Mouse (Mus musculus) embryonic facial prominence, embryonic 11.5 days (tissue): ENCODE data around the gene Piwil1. TPM values are rescaled to one million over a fixed set of nuclear protein-coding genes. Genes with fewer than 3 reads are reported as not detected.
A peak's percentile ranks its signal among the peaks of the same experiment; 100 is the strongest.

Experiments used
- ATAC-seq: fragments of 200-750 bp; cut with Nextera tagmentation; replicated peaks from 2 replicates; pipeline ENCODE4 v1.8.0; 2017; ENCODE audit warnings: low read depth; ENCODE audit not compliant: insufficient number of reproducible peaks, low FRiP score, low TSS enrichment
- DNase-seq: peaks from one replicate; pipeline ENCODE4 v3.0.0-alpha.2; 2015; ENCODE audit warnings: low spot score
- H3K27ac ChIP-seq: fragments of 300-500 bp; sonication (generic); replicated peaks from 2 replicates; pipeline ENCODE4 v1.5.1; 2014; ENCODE audit warnings: mild to moderate bottlenecking, low read depth, low read length, control low read depth
- H3K27me3 ChIP-seq: fragments of 300-500 bp; sonication (generic); 2 replicates; pipeline ENCODE4 v1.6.1; 2014; ENCODE audit warnings: mild to moderate bottlenecking, low read length, moderate library complexity, mixed read lengths; ENCODE audit not compliant: control insufficient read depth, insufficient read depth
- H3K36me3 ChIP-seq: fragments of 300-500 bp; sonication (generic); replicated peaks from 2 replicates; pipeline ENCODE4 v1.6.1; 2014; ENCODE audit warnings: low read depth, mild to moderate bottlenecking, low read length, moderate library complexity, mixed read lengths; ENCODE audit not compliant: control insufficient read depth, insufficient read depth
- H3K4me1 ChIP-seq: fragments of 300-500 bp; sonication (generic); 2 replicates; pipeline ENCODE4 v1.6.1; 2014; ENCODE audit warnings: low read length, mixed read lengths; ENCODE audit not compliant: control insufficient read depth, insufficient read depth
- H3K4me2 ChIP-seq: fragments of 300-500 bp; sonication (generic); 2 replicates; pipeline ENCODE4 v1.6.1; 2014; ENCODE audit warnings: low read depth, mild to moderate bottlenecking, control low read depth, low read length, moderate library complexity
- H3K4me3 ChIP-seq: fragments of 300-500 bp; sonication (generic); 2 replicates; pipeline ENCODE4 v1.5.1; 2014; ENCODE audit warnings: low read depth, low read length, control low read depth
- H3K9ac ChIP-seq: fragments of 300-500 bp; sonication (generic); replicated peaks from 2 replicates; pipeline ENCODE4 v1.6.1; 2014; ENCODE audit warnings: mild to moderate bottlenecking, control low read depth, low read length
- H3K9me3 ChIP-seq: fragments of 300-500 bp; sonication (generic); replicated peaks from 2 replicates; pipeline ENCODE4 v1.6.1; 2016; ENCODE audit warnings: mild to moderate bottlenecking, low read length, inconsistent platforms, mixed read lengths; ENCODE audit not compliant: control insufficient read depth
- WGBS: fragments of 180-500 bp; shearing (Covaris S2); extraction: QIAGEN DNeasy Blood & Tissue Kit; methylation state at CpG from one replicate; pipeline ENCODE4 v1.1.7; 2014; 5-methylcytosine and 5-hydroxymethylcytosine counted together
- polyA plus RNA-seq: library from polyadenylated mRNA; unstranded; fragments of >200 nt; fragmentation: Nextera tagmentation; extraction: Ambion mirVana; gene quantifications from 2 replicates; pipeline ENCODE4 v1.2.1, GENCODE M21; 2014

Piwil1 gene
- polyA plus RNA-seq, 1 experiment from 2014 or later: not detected

DNA sequence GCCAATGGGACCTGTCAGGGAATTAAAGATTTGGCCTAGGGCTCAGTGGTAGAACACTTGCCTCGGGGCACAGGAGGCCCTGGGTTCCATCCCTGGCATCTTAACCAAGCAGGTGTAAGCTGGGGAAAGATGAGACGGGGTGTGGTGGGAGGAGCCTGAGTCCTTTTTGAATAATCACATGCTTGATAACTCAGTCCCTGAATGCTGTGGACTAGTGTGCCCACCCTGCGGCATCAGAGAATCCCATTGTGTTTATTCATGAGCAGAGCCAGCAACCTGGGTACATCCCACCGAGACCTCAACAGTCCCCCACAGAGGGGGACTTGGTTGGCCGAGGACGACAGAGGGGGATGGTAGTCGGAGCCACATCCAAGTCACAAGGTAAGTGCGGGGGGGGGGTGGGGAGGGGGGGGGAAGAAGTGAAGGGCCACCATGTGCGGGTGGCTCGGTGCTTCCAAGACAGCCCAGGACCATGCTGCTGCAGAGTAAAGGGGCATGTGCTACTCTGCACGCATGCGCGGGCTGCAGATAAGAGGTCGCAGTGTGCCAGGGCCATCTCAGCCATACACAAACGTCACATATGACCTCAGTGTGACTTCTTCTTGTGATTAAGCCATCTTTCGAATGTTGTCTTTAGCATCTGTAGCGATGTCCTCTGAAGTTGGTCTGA, 37.0 kb downstream of the Piwil1 start:
- ATAC-seq: peak; percentile 80; the same call in 1 of the 2 replicates
- no peak for DNase-seq
- Histone ChIP-seq H3K36me3 (no peaks in the 10 kb centered on the region), H3K4me3 (no peak overlapping the region), H3K27me3 (no peaks in the 10 kb centered on the region; the same call in 1 of the 2 replicates), H3K4me1 (no peaks in the 10 kb centered on the region), H3K9ac (no peak overlapping the region), H3K27ac (no peak overlapping the region), H3K4me2 (no peak overlapping the region), H3K9me3 (no peaks in the 10 kb centered on the region)
- WGBS: 23% methylated on average over 16 of the region's 17 CpGs

DNA sequence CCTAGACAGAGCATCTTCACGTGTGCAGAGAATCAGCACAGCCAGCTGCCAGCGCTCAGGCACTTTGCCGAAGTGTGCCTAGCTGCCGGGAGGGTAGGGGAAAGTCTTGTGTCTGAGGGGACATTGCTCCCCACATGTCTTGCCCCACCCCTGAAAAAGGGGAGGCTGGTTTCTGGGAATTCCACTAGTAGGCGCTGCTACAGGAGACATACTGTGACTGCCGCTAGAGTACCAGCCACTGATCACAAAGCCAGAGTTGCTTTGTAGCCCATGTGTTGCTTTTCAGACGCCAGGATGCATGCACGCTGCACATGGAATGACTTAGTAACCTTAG, 37.5 kb downstream of the Piwil1 start:
- no peak overlapping the region for H3K4me3 ChIP-seq
- H3K36me3 ChIP-seq: no peaks in the 10 kb centered on the region
- H3K9ac ChIP-seq: no peak overlapping the region
- WGBS: 22% methylated on average over 8 of the region's 8 CpGs
- H3K27me3 ChIP-seq: no peaks in the 10 kb centered on the region; the same call in 1 of the 2 replicates
- H3K4me1 ChIP-seq: no peaks in the 10 kb centered on the region
- DNase-seq: peak; percentile 43
- no peak for ATAC-seq
- H3K4me2 ChIP-seq: no peak overlapping the region
- no peak overlapping the region for H3K27ac ChIP-seq
- H3K9me3 ChIP-seq: no peaks in the 10 kb centered on the region

DNA sequence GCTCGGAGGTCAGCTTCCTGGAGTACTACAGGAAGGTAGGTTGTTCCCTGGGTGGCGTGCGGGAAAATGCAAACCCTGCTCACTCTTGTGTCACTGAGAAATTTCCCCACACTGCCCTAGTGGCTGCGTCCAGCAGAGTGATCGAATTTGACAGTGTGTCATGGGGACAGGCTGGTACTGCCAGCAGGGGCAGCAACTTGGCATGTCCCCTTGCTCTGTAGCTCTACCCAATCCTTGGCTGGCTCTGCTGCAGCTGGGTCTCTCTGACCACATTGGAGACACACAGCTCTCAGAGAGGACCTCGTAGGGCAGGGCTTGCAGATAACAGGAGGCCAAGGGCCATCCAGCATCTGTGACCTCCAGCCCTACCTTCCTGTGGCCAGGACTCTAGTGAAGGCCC, 42.0 kb downstream of the Piwil1 start:
- no peak for ATAC-seq
- WGBS: 86% methylated on average over 6 of the region's 6 CpGs
- no peaks in the 10 kb centered on the region for H3K4me1 ChIP-seq
- H3K4me3 ChIP-seq: no peak overlapping the region
- H3K9me3 ChIP-seq: no peaks in the 10 kb centered on the region
- no peaks in the 10 kb centered on the region for H3K36me3 ChIP-seq
- DNase-seq: no peak
- no peak overlapping the region for H3K27ac ChIP-seq
- H3K4me2 ChIP-seq: no peak overlapping the region
- H3K27me3 ChIP-seq: no peaks in the 10 kb centered on the region; the same call in 1 of the 2 replicates
- H3K9ac ChIP-seq: no peak overlapping the region

- no peaks in the 10 kb centered on the region for H3K9me3 ChIP-seq
- no peak overlapping the region for H3K4me3 ChIP-seq
- H3K4me1 ChIP-seq: no peaks in the 10 kb centered on the region
- no peak overlapping the region for H3K9ac ChIP-seq
- H3K27me3 ChIP-seq: no peaks in the 10 kb centered on the region
- no peak overlapping the region for H3K4me2 ChIP-seq
- no peak overlapping the region for H3K27ac ChIP-seq
- WGBS: 77% methylated on average over 9 of the region's 9 CpGs
- H3K36me3 ChIP-seq: no peaks in the 10 kb centered on the region
- no peak for ATAC-seq
- DNase-seq: no peak
Measured at GRCm38 (mm10) chr5:128745206-128745605, 42.9 kb downstream of the Piwil1 start.

DNA sequence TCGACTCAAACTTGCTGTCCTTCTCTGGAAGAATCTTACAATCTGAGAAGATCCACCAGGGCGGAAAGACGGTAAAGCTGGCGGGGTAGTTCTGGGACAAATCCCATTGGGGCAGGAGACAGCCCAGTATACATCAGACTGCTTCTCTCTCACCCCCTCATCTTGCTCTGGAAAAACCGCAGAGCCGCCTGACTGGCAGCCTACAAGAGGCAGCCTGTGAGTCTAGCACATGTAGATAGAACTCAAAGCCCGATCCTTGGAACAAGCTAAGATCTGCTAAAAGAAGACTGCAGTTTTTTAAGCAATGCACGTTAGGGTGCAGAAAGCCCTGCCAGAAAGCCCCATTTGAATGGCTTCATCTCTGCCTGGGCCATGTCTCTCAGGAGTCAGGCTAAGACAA, 43.9 kb downstream of the Piwil1 start:
- WGBS: 80% methylated on average over 8 of the region's 8 CpGs
- no peak overlapping the region for H3K4me3 ChIP-seq
- no peaks in the 10 kb centered on the region for H3K36me3 ChIP-seq
- H3K9ac ChIP-seq: no peak overlapping the region
- H3K4me1 ChIP-seq: no peaks in the 10 kb centered on the region
- no peak for ATAC-seq
- H3K4me2 ChIP-seq: no peak overlapping the region
- H3K27me3 ChIP-seq: no peaks in the 10 kb centered on the region
- no peak for DNase-seq
- H3K9me3 ChIP-seq: no peaks in the 10 kb centered on the region
- no peak overlapping the region for H3K27ac ChIP-seq

DNA sequence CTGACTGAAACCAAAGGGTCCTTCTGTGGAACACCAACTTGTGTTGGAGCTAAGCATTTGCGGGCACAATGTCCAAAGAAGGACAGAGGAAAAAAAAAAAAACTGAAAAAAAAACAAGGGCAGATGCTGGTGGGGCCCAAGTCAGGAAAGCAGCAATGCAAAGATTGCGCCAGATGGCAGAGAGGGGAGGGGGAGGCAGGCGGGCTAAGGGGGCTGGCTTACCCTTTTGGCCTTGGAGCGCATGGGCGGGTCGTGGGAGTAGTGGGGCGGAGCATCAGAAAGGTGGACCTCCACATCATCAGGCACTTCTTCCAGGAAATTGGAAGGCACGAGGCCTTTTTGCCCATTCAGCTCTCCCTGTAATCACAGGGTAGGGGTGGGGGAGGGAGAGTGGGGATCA, 58.8 kb downstream of the Piwil1 start:
- ATAC-seq (no peak), DNase-seq (no peak)
- Histone ChIP-seq H3K9me3 (no peaks in the 10 kb centered on the region), H3K27me3 (no peaks in the 10 kb centered on the region), H3K4me1 (no peaks in the 10 kb centered on the region), H3K4me3 (no peak overlapping the region), H3K36me3 (no peaks in the 10 kb centered on the region), H3K27ac (no peak overlapping the region), H3K9ac (no peak overlapping the region), H3K4me2 (no peak overlapping the region)
- 45% methylated on average over 8 of the region's 8 CpGs for WGBS

GRCm38 (mm10) chr5:128769026-128769631, 66.8 kb downstream of the Piwil1 start:
- Histone ChIP-seq H3K36me3 (no peaks in the 10 kb centered on the region), H3K9ac (no peak overlapping the region), H3K9me3 (no peaks in the 10 kb centered on the region), H3K27me3 (no peaks in the 10 kb centered on the region), H3K27ac (0 out of 2 replicates have a peak overlapping the region, but pooled peaks have one; percentile 16), H3K4me2 (0 out of 2 replicates have a peak overlapping the region, but pooled peaks have one; percentile 22), H3K4me3 (0 out of 2 replicates have a peak overlapping the region, but pooled peaks have one; percentile 6), H3K4me1 (no peaks in the 10 kb centered on the region)
- 4% methylated on average over 10 of the region's 10 CpGs for WGBS
- ATAC-seq (peak; percentile 92), DNase-seq (peak; percentile 68)

GRCm38 (mm10) chr5:128776386-128776785, 74.1 kb downstream of the Piwil1 start:
- Histone ChIP-seq H3K9me3 (no peaks in the 10 kb centered on the region), H3K9ac (no peak overlapping the region), H3K4me2 (no peak overlapping the region), H3K4me1 (no peaks in the 10 kb centered on the region), H3K36me3 (no peaks in the 10 kb centered on the region), H3K27me3 (no peaks in the 10 kb centered on the region), H3K4me3 (no peak overlapping the region), H3K27ac (no peak overlapping the region)
- 65% methylated on average over 2 of the region's 2 CpGs for WGBS
- ATAC-seq: no peak
- DNase-seq: no peak
